ENCODE assay signal across 16 mouse cellular contexts in the genomic region with DNA sequence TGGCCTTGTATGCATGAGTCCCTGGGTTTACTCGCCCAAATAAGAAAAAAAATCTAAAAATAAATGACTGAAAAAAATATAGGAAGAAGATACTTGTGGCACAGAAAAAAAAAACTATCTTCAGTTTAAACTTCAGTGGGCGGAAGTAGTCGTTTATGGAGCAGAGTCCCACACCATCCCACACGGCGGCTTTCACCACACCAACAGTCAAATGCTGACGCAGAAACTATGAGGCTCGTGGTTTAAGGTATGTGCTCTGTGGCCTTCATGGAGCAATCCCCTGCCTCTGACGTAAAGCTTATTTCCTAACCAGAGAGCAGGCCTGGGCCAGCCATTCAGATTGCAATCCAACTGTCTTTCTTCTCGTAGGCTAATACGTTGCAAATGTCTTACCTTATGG. TPM values are rescaled to one million over a fixed set of nuclear protein-coding genes. Genes with fewer than 3 reads are reported as not detected.
DNase-seq lines count a peak whose midpoint lies in the region; ATAC-seq and TF ChIP-seq lines count a peak whose summit lies in the region.
"Had no signal": no experiment of that assay in that cellular context is flagged by ENCODE, and none has a peak within 500 bp of the region (broad histone marks: within the 10 kb centered on the region; RNA-seq: fewer than 3 reads in every experiment).

No protein-coding gene starts in this region.

- DNase-seq in liver, postnatal 0 days = peak; percentile 38
- DNase-seq in liver = no peak
- peak; percentile 39 for DNase-seq in splenic B cell, adult 2 months (ENCODE audit: low read depth, low spot score)
- no peak for DNase-seq in adrenal gland, postnatal 14 days
- DNase-seq in layer of hippocampus, adult 18-20 months (ENCODE audit: low spot score in 2 of 2) = no peak
- DNase-seq: adrenal gland, adult 8-10 months; cerebellum, adult 9-11 months; gastrocnemius, postnatal 14 days had no signal

- H3K27me3 ChIP-seq in liver, postnatal 0 days (ENCODE audit: insufficient read depth, low read length) = no peaks in the 10 kb centered on the region
- no peaks in the 10 kb centered on the region for H3K27me3 ChIP-seq in splenic B cell, adult 2 months (ENCODE audit: control insufficient read depth, insufficient read depth, low read length, poor library complexity, severe bottlenecking)
- H3K27me3 ChIP-seq in midbrain, embryonic 16.5 days (ENCODE audit: control insufficient read depth, insufficient read depth, low read depth, low read length) = no peaks in the 10 kb centered on the region
- H3K27me3 ChIP-seq: CH12.LX; forebrain, embryonic 13.5 days; hindbrain, embryonic 15.5 days; liver, embryonic 15.5 days had no signal

- ATAC-seq in liver, postnatal 0 days = peak; percentile 41
- ATAC-seq in activated CD4-positive, CD25-positive, alpha-beta regulatory T cell, adult 4 months = peak; percentile 72
- peak; percentile 81 to 93 for ATAC-seq in hematopoietic stem cell, adult 5-6 weeks (replicated peaks in 1 of 2; ENCODE audit: insufficient read depth in 1 of 2, low FRiP score in 2 of 2, low TSS enrichment in 1 of 2, low read depth in 1 of 2, poor library complexity in 2 of 2, severe bottlenecking in 2 of 2)
- ATAC-seq in midbrain, embryonic 16.5 days = no peak
- ATAC-seq: forebrain, embryonic 13.5 days had no signal

- H3K27ac ChIP-seq in liver, postnatal 0 days (ENCODE audit: low read depth) = no peak overlapping the region
- H3K27ac ChIP-seq in midbrain, embryonic 16.5 days (ENCODE audit: low read length) = no peak overlapping the region
- H3K27ac ChIP-seq: forebrain, embryonic 13.5 days; hindbrain, embryonic 15.5 days; layer of hippocampus, adult 2 months; liver, embryonic 15.5 days had no signal

- TF ChIP-seq EP300 in liver, postnatal 0 days (IDR thresholded peaks at IDR 0.05; ENCODE audit: low read depth) = no peak

- H3K36me3 ChIP-seq in liver, postnatal 0 days (replicated peaks; ENCODE audit: insufficient read depth, low read length) = no peaks in the 10 kb centered on the region; the same call in 1 of the 2 replicates
- no peaks in the 10 kb centered on the region for H3K36me3 ChIP-seq in splenic B cell, adult 2 months (ENCODE audit: control insufficient read depth, insufficient read depth, low read length, poor library complexity, severe bottlenecking)
- H3K36me3 ChIP-seq in midbrain, embryonic 16.5 days (ENCODE audit: control insufficient read depth, insufficient read depth, low read length) = no peaks in the 10 kb centered on the region
- H3K36me3 ChIP-seq: hindbrain, embryonic 15.5 days; liver, embryonic 15.5 days had no signal

- H3K4me1 ChIP-seq in liver, postnatal 0 days (ENCODE audit: insufficient read depth) = no peaks in the 10 kb centered on the region
- H3K4me1 ChIP-seq in midbrain, embryonic 16.5 days (ENCODE audit: control insufficient read depth, insufficient read depth, low read length) = no peaks in the 10 kb centered on the region
- H3K4me1 ChIP-seq: forebrain, embryonic 13.5 days; hindbrain, embryonic 15.5 days; liver, embryonic 15.5 days had no signal

- no peak overlapping the region for H3K4me3 ChIP-seq in liver, postnatal 0 days (ENCODE audit: low read depth, low read length)
- H3K4me3 ChIP-seq in midbrain, embryonic 16.5 days (ENCODE audit: low read depth, low read length) = no peak overlapping the region
- H3K4me3 ChIP-seq: forebrain, embryonic 13.5 days; hindbrain, embryonic 15.5 days; layer of hippocampus, adult 2 months; liver, embryonic 15.5 days had no signal

- no peaks in the 10 kb centered on the region for H3K9me3 ChIP-seq in liver, postnatal 0 days (ENCODE audit: low read length)
- no peaks in the 10 kb centered on the region for H3K9me3 ChIP-seq in midbrain, embryonic 16.5 days (replicated peaks; ENCODE audit: control insufficient read depth, low read length, poor library complexity, severe bottlenecking)
- H3K9me3 ChIP-seq: forebrain, embryonic 13.5 days; hindbrain, embryonic 15.5 days; liver, embryonic 15.5 days had no signal

- H3K9ac ChIP-seq in liver, postnatal 0 days (replicated peaks) = no peak overlapping the region
- no peak overlapping the region for H3K9ac ChIP-seq in midbrain, embryonic 16.5 days (ENCODE audit: low read depth, low read length)
- H3K9ac ChIP-seq: forebrain, embryonic 13.5 days; hindbrain, embryonic 15.5 days; liver, embryonic 15.5 days had no signal

- WGBS in liver, postnatal 0 days (ENCODE audit: insufficient replicate concordance) = 53% methylated on average over 10 of the region's 10 CpGs
- WGBS in midbrain, embryonic 16.5 days = 91% methylated on average over 10 of the region's 10 CpGs

- no peak overlapping the region for H3K4me2 ChIP-seq in liver, postnatal 0 days (ENCODE audit: low read depth, low read length)
- H3K4me2 ChIP-seq in midbrain, embryonic 16.5 days (ENCODE audit: low read length) = no peak overlapping the region
- H3K4me2 ChIP-seq: forebrain, embryonic 13.5 days; hindbrain, embryonic 15.5 days; liver, embryonic 15.5 days had no signal

- TF ChIP-seq CTCF in liver, postnatal 0 days (IDR thresholded peaks at IDR 0.05; ENCODE audit: low read depth) = no peak

RNA-seq across cellular contexts. Expression of gene Xdh, which starts 56.8 kb away (rescaled TPM):
- polyA plus RNA-seq in liver, postnatal 0 days (2015; fragmentation: Nextera tagmentation; extraction: Ambion mirVana) = 5.8 and 7.0 TPM in 2 replicates
- 10 to 100 TPM; 19.1 to 39.8 TPM for polyA plus RNA-seq in activated CD4-positive, CD25-positive, alpha-beta regulatory T cell, adult 4 months (2017; shearing (Covaris generic))
- 7.8 and 17.8 TPM in 2 replicates for total RNA-seq in hematopoietic stem cell, adult 5-6 weeks (2017)
- total RNA-seq in adrenal gland, postnatal 14 days (2021) = 210 and 252 TPM in 2 replicates
- total RNA-seq in layer of hippocampus, adult 18-20 months (2021) = 10 to 100 TPM; 21.7 to 26.6 TPM
- polyA plus RNA-seq in midbrain, embryonic 16.5 days (2015; fragmentation: Nextera tagmentation; extraction: Ambion mirVana) = 0.31 and 0.70 TPM in 2 replicates

Comparison
In these comparisons a context has a peak if more than half of its experiments do, and no peak if none do; other contexts are left out.
1. DNase-seq: peak in liver, postnatal 0 days (single experiment) and splenic B cell, adult 2 months (single experiment); none in liver (single experiment), adrenal gland, postnatal 14 days (single experiment) and layer of hippocampus, adult 18-20 months (0 of 2).